In genomic region chr13:60716107-60716506, GRCm38 (mm10) we compare ENCODE assay signal across 35 mouse cellular contexts.
"Had no signal": no experiment of that assay in that cellular context is flagged by ENCODE, and none has a peak within 500 bp of the region (broad histone marks: within the 10 kb centered on the region; RNA-seq: fewer than 3 reads in every experiment).

No protein-coding gene starts in this region.

- DNase-seq: heart, adult 2 months; heart, postnatal 10 days; heart, postnatal 14 days; heart, postnatal 36 days; heart, postnatal 4 days; kidney, adult 11 months; kidney, adult 18-20 months; kidney, adult 2 months; kidney, adult 8-10 months; kidney, adult 9 months; kidney, postnatal 10 days; kidney, postnatal 14 days; kidney, postnatal 25 days; kidney, postnatal 36 days; kidney, postnatal 4 days; layer of hippocampus, adult 9-11 months had no signal

- H3K4me2 ChIP-seq: heart, embryonic 11.5 days; heart, embryonic 12.5 days; heart, embryonic 13.5 days; heart, embryonic 15.5 days; hindbrain, embryonic 12.5 days; hindbrain, embryonic 13.5 days; hindbrain, embryonic 14.5 days; hindbrain, embryonic 15.5 days; intestine, embryonic 15.5 days; kidney, embryonic 15.5 days had no signal

- H3K9ac ChIP-seq: heart, embryonic 12.5 days; heart, embryonic 13.5 days; heart, embryonic 15.5 days; hindbrain, embryonic 12.5 days; hindbrain, embryonic 13.5 days; hindbrain, embryonic 14.5 days; hindbrain, embryonic 15.5 days; intestine, embryonic 15.5 days; kidney, embryonic 15.5 days had no signal

- H3K4me3 ChIP-seq: heart, adult 2 months; heart, embryonic 10.5 days; heart, embryonic 12.5 days; heart, embryonic 13.5 days; heart, embryonic 15.5 days; hindbrain, embryonic 10.5 days; hindbrain, embryonic 12.5 days; hindbrain, embryonic 13.5 days; hindbrain, embryonic 15.5 days; intestine, embryonic 15.5 days; kidney, embryonic 15.5 days; layer of hippocampus, adult 2 months had no signal

- H3K4me1 ChIP-seq: hindbrain, embryonic 10.5 days; hindbrain, embryonic 12.5 days; hindbrain, embryonic 13.5 days; hindbrain, embryonic 15.5 days; intestine, embryonic 15.5 days; kidney, embryonic 15.5 days had no signal

- H3K27ac ChIP-seq: heart, adult 2 months; heart, embryonic 10.5 days; heart, embryonic 13.5 days; heart, embryonic 15.5 days; hindbrain, embryonic 10.5 days; hindbrain, embryonic 12.5 days; hindbrain, embryonic 13.5 days; hindbrain, embryonic 14.5 days; hindbrain, embryonic 15.5 days; hindbrain, postnatal 0 days; intestine, embryonic 15.5 days; kidney, embryonic 15.5 days; kidney, postnatal 0 days; layer of hippocampus, adult 2 months had no signal

- H3K9me3 ChIP-seq: heart, embryonic 10.5 days; heart, embryonic 12.5 days; heart, embryonic 13.5 days; heart, embryonic 15.5 days; hindbrain, embryonic 10.5 days; hindbrain, embryonic 12.5 days; hindbrain, embryonic 13.5 days; hindbrain, embryonic 15.5 days; intestine, embryonic 15.5 days; kidney, embryonic 15.5 days had no signal

- H3K27me3 ChIP-seq: heart, embryonic 12.5 days; heart, embryonic 13.5 days; heart, embryonic 15.5 days; hindbrain, embryonic 12.5 days; hindbrain, embryonic 13.5 days; hindbrain, embryonic 15.5 days; intestine, embryonic 15.5 days; kidney, embryonic 15.5 days had no signal

- H3K36me3 ChIP-seq: heart, embryonic 15.5 days; intestine, embryonic 15.5 days had no signal

- ATAC-seq: hindbrain, embryonic 16.5 days; hindbrain, postnatal 0 days; inflammation-experienced regulatory T-cells, adult 6 months; intestine, embryonic 15.5 days; intestine, embryonic 16.5 days; intestine, postnatal 0 days had no signal
